Mouse (Mus musculus) telencephalon, adult 2 months (tissue): Measurements from ENCODE around the gene Mtcl1.

Experiments used
- DNase-seq: peaks from one replicate; pipeline ENCODE4 v3.0.0-alpha.2; 2011; ENCODE audit warnings: low read depth, low spot score

The Mtcl1 gene

DNA sequence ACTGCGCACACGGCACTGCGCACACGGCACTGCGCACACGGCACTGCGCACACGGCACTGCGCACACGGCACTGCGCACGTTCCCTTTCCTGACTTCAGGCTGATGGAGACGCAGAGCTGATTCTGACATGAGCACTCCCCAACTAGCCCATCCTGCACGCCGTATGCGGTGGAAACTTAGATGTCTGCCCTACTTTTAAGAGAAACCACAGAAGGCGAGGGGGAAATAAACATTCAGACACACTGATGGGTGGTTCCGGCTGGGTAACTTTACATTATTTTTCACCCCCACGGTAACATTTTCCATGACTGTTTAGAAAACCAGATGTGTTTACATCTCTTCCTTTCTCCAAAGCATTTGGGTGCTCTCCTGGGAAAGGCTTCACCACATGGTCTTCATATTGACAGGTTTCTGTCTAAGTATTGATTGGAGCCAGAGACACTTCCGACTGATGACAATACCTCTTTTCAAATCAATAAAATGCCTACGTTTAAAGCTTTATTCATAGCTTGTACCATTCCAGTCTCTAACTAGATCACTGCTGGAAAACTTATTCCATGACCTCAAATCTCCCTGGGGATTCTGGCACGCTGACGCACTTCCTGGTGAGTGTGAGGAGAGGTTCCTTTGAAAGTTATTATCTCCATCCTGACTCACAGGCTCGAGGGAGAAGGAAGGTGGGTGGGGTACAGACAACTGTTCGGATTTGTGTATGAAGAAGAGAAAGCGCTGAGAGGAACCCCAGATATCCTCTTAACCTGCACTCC is 84.8 kb downstream of the Mtcl1 start:
- peak; percentile 78 for DNase-seq

- no peak for DNase-seq
Observed at GRCm38 (mm10) chr17:66363852-66364524, 85.6 kb downstream of the Mtcl1 start.

DNA sequence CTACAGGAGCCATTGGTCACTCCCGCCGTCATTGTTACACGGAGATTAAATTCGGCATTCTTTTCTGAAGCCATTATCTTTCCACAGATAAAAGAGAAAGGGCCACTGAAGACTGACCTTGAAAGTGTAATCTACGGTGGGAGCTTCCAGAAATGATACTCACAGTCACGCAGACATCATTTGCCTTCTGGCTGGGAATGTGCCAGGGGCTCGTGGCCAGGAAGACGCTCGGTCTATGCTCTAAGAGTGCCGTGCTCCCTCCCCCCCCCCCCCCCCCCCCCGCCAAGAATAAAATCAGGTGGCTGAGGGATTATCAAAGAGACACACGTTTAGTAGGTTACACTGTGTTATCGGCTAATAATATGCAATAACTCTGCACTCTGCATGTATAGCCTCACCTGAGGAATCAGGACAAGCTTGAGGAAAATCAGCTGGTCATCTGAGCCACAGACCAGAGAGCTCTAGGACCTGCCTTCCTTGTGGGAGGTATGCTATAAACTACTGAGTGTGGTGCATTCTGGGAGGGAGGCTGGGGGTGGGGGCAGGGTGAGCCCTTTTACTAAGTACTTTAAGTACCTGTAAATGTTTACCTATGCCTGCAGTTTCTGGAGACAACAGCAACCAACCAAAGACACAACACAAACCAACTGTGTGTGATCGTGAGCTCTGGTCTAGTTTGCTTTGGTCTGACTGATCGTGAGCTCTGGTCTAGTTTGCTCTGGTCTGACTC is 87.1 kb downstream of the Mtcl1 start:
- no peak for DNase-seq

DNA sequence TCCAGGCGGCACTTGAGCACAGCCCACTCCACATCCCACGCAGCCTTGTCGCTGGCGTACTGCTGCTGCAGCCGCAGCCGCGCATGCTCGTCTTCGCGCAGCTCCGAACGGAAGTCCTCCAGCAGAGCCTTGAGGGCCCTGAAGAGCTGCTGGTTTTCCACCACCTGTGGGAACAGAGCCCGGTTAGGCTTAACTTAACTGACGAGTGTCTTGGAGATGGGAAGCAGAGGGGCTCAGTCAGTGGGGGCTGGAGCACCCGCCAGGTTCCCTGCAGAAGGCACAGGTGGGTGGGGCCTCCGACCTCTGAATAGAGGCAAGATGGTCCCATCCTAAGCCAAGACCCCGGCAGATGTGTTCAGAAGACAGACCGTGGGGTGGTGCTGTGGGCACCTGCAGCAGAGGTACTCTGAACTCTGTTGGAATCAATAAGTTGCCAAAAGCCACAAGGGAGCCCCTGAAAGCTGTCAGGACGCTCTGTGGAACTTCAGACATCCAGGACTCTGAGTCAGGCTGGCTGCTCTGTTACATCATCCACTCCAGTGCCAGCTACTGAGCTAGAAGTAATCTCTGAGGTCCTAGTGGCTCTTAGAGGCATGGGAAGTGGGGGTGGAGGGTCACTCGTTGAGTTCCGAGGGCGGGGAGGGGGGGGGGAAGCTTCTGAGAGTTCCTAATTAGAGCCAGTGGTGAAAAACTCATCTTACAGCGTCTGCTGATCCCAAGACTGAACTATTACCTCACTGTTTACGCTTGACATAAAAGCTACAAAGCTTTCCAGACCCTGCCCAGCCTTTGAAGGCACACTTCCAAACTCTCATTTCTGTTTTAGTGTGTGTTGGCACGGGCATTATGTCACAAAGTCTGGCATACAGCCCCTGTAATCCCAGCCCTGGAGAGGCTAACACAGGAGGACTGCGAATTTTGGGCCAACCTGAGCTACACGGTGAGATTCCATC is 91.2 kb downstream of the Mtcl1 start:
- DNase-seq: no peak

DNA sequence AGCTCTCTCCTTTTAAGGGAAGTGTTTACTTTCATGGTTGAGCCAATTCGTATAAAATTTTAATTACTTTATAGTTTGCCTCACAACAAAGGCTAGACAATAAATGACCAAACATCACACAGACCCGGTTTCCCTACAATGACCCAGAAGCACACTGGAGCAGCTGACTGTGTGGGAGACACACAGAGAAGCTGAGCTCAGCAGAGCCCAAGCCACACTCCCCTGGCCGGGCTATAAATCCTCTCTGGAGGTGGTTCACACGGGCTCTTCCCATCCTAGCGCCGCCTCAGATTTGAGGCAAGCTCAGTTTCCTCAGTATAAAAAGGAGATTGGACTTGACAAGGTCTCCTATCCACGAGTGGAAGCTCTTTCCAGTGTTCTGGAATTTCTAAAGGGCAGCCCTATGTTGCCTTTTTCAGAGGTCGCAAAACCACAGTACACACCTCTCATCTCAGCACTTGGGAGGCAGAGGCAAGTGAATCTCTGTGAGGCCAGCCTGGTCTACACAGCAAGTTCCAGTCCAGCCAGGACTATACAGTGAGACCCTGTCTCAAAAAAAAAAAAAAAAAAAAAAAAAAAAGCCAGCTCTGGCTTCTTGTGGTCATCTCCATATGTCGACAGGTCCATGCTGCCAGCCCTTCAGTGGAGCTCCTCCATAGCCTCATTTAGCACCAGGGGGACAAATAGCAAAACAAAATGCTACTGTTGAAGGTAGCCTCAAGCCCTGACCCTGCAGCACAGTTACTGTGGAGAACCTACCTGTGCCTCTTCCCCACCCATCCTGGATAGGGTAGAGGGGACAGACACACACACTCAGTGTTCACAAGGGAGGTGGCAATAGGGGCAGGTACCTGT is 92.2 kb downstream of the Mtcl1 start:
- DNase-seq: no peak

DNA sequence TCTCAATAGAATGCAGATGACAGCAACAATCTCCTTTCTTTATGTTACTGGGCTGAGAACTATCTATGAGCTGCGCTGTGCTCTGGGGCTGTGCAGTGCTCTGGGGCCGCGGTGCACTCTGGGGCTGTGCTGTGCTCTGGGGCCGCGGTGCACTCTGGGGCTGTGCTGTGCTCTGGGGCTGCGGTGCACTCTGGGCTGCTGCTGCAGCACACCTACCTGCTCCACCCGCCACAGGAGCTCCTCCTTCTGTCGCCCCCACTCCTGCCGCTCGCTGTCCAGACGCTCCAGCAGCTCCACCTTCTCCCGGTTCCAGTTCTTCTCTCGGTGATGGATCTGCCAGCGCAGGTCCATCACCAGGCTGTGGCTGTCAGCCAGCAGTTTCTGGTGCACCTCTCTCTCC is 95.6 kb downstream of the Mtcl1 start:
- DNase-seq: no peak

DNA sequence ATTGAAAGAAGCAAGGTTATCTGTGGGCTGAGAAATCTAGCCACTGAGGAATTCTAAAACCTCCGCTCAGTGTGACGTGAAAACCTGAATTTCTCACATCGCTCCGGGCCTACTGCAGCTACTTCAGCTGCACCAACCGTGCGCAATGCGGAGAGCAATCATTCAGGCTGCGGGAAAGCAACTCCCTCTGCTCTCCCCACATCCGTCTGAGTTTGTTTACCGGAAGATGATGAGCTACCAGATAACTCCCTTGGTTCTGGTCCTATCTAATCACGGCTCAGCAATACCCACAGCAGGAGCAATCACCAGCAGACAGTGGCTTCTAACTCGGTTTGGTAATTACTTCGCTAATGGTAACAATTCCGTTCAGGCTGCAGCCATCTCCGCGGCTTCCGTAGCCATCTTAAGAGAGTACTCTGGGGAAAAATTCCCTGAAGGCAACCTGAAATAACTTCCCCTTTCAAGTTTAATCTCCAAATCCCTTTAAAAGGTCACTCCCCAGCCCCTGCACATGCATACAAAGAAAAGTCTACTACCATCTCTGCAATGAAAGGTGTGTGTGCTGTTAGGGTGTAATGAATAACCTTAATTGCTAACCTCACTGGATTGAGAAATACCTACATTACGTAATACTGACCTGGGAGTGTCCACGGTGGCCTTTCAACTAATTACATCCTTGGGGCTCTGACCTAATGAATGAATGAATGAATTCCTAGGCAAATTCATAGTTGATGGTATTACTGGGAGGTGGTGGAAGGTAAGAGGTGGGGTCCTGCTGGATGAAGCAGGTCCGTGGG is 96.5 kb downstream of the Mtcl1 start:
- no peak for DNase-seq

GRCm38 (mm10) chr17:66352219-66352618 is 97.3 kb downstream of the Mtcl1 start:
- no peak for DNase-seq

DNA sequence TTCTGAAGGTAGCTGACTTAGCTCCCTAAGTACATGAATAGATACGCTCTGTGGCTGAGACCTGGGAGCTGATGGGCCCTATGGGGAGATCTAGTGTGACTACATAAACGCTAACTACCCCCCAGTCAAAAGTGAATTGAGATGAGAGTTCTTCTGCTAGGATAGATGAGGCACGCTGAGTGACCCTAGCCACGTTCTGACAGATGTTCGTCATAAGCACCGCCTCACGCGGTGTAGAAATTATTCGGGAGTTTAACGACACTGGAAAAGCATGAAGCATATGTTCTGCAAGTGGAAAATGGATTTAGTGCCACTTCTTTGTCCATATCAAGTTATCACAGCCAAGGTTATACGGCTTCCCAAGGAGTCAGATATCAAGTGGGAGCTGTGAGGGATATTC is 98.9 kb downstream of the Mtcl1 start:
- DNase-seq: no peak

DNA sequence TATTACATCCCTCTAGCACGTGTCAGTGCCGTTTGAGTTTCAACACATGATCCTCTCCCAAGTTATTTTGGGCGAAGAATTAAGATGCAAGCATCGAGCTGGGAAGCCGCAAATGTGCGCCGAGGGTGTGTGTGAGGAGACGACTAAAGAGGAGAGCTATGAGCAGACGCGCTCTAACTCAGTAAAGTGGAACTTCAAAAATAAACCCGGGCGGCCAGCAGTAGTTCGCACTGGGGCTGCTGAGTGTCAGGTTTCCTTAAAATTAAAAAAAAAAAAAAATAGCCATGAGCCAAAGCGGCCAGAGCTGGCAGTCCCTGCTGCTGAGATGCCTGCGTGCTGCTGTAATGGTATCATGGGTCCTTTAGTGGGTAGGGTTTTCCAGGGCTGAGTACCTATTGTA is 99.4 kb downstream of the Mtcl1 start:
- peak; percentile 96 for DNase-seq

DNA sequence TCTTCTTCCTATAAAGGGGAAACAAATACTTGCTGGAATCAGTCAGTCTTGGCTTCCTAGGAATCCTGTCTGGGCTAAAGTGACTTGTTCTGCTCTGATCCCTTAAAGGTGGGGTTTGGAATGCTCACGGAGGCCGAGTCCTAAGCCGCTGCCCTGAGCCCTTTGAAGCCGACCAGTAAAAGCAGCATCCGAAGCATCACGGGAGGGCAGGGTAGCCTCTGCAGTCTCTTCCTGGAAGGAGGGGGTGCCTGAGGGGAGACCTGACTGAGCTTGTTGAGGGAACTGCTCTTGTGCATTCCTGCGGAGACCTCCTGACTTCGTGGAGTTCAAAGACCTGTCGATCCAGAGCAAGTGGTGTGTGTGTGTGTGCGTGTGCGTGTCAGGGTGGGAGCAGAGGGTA is 103.2 kb downstream of the Mtcl1 start:
- DNase-seq: no peak

- no peak for DNase-seq
Observed at GRCm38 (mm10) chr17:66345680-66346079, 103.9 kb downstream of the Mtcl1 start.

- DNase-seq: no peak
Observed at GRCm38 (mm10) chr17:66342932-66343331, 106.6 kb downstream of the Mtcl1 start.

DNA sequence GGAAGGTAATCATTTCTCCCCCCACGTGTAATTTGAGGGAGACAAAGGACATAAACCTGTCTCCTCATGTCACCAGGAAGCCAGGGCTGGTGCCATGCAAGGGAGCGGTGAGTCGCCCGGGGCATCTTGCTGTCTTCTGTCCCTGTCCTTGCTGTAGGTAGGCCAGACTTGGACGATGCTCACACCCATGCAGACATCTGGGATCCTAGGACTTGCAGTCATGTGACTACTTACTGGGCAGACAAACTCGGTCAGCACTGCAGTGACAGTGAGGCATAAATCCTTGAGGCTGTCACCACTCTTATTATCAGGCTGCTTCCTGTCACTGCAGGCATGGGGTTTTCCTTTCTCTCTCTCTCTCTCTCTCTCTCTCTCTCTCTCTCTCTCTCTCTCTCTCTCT is 107.9 kb downstream of the Mtcl1 start:
- DNase-seq: no peak

DNA sequence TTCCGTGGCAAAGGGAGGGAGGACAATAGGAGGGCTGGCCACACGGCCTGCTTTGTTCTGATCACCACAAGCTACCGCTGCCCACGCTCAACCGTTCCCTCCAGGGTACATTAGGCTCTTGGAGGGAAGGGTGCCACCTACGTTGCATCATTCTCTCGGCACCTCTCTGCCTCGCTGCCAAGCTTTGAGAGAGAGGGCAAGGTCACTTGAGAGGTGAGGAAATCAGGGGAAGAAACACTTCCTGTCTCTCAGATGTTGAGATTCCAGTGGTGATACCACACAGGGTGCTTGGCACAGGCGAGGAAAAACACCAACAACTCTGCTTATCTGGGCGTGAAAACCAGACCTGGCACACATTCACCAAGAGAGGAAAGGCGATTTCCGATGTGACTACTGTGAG is 108.8 kb downstream of the Mtcl1 start:
- no peak for DNase-seq

GRCm38 (mm10) chr17:66337929-66338328 is 111.6 kb downstream of the Mtcl1 start:
- no peak for DNase-seq

DNA sequence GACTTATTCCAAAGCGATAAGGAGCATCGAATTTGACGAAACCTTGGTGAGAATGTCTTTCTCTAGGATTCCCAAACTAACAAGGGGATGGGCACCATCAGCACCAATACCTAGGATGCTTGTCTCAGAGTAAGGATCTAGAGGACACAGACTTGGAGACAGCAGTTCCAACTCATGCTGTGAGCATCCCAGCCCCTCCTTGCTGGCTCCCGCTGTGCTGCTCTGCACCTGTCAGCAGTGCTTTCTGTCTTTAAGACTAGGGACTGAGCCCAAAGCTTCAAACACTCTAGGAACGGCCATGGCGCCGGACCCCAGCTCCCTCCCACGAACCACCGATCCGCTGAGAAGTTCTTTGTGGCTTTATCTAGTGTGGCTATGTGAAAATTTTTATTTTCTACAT is 114.0 kb downstream of the Mtcl1 start:
- DNase-seq: no peak

GRCm38 (mm10) chr17:66334894-66335293 is 114.7 kb downstream of the Mtcl1 start:
- DNase-seq: no peak

GRCm38 (mm10) chr17:66331207-66331606 is 118.3 kb downstream of the Mtcl1 start:
- no peak for DNase-seq

GRCm38 (mm10) chr17:66326552-66327045 is 123.0 kb downstream of the Mtcl1 start:
- DNase-seq: no peak
